Mouse (Mus musculus) liver, embryonic 14.5 days (tissue): ENCODE measurements at regions not wholly inside any gene's neighbourhood (a gene's known extent, or its start where the extent isn't known, plus 50 kb on each side); places are given as distances from the start of the nearest gene placed in this dataset.

Experiments used
- CTCF ChIP-seq: IDR thresholded peaks from 2 replicates; pipeline ENCODE4 v1.5.1; 2016; ENCODE audit warnings: antibody characterized with exemption, low read depth, control low read depth
- EP300 ChIP-seq: IDR thresholded peaks from 2 replicates; pipeline ENCODE4 v1.6.1; 2016; ENCODE audit warnings: antibody characterized with exemption, low read depth

- TF ChIP-seq EP300: no peak
- no peak for TF ChIP-seq CTCF
Measured at GRCm38 (mm10) chr8:31627708-31628107, 1800.8 kb upstream of the 5930422O12Rik start.
